Mouse (Mus musculus) telencephalon, adult 2 months (tissue): ENCODE measurements around the gene Cox6a2.
"Not testable (repeated sequence)": the region's sequence is repeated elsewhere in the genome, so short reads cannot be mapped to it uniquely, and the experiment has no call there.

Source experiments
- DNase-seq: peaks from one replicate; pipeline ENCODE4 v3.0.0-alpha.2; 2011; ENCODE audit warnings: low read depth, low spot score

Cox6a2 gene

GRCm38 (mm10) chr7:128235481-128235880 lies 29.3 kb upstream of the Cox6a2 start:
- DNase-seq: no peak

- DNase-seq: no peak
Measured at GRCm38 (mm10) chr7:128234796-128235195, 28.6 kb upstream of the Cox6a2 start.

- DNase-seq: no peak
Measured at GRCm38 (mm10) chr7:128231741-128232140, 25.6 kb upstream of the Cox6a2 start.

- peak; percentile 66 for DNase-seq
Measured at GRCm38 (mm10) chr7:128220936-128221335, 14.7 kb upstream of the Cox6a2 start.

- DNase-seq: no peak
Measured at GRCm38 (mm10) chr7:128219952-128220351, 13.8 kb upstream of the Cox6a2 start.

- no peak for DNase-seq
Measured at GRCm38 (mm10) chr7:128209826-128210225, 3.6 kb upstream of the Cox6a2 start.

GRCm38 (mm10) chr7:128208187-128208586 lies 2.0 kb upstream of the Cox6a2 start:
- DNase-seq: peak; percentile 43

- DNase-seq: no peak
Measured at GRCm38 (mm10) chr7:128205695-128206094, 492 bp downstream of the Cox6a2 start.

GRCm38 (mm10) chr7:128204179-128204578 lies 2.0 kb downstream of the Cox6a2 start:
- DNase-seq: no peak

- no peak for DNase-seq
Measured at GRCm38 (mm10) chr7:128203071-128203470, 3.1 kb downstream of the Cox6a2 start.

- DNase-seq: no peak
Measured at GRCm38 (mm10) chr7:128201607-128202006, 4.6 kb downstream of the Cox6a2 start.

GRCm38 (mm10) chr7:128181691-128182090 lies 24.5 kb downstream of the Cox6a2 start:
- no peak for DNase-seq

GRCm38 (mm10) chr7:128180546-128180945 lies 25.6 kb downstream of the Cox6a2 start:
- DNase-seq: peak; percentile 10

GRCm38 (mm10) chr7:128180126-128180525 lies 26.1 kb downstream of the Cox6a2 start:
- no peak for DNase-seq

- DNase-seq: peak; percentile 89
Measured at GRCm38 (mm10) chr7:128178385-128178784, 27.8 kb downstream of the Cox6a2 start.

GRCm38 (mm10) chr7:128169996-128170395 lies 36.2 kb downstream of the Cox6a2 start:
- DNase-seq: no peak

- no peak for DNase-seq
Measured at GRCm38 (mm10) chr7:128166391-128166790, 39.8 kb downstream of the Cox6a2 start.

- peak; percentile 15 for DNase-seq
Measured at GRCm38 (mm10) chr7:128164001-128164400, 42.2 kb downstream of the Cox6a2 start.

GRCm38 (mm10) chr7:128158688-128159354 lies 47.4 kb downstream of the Cox6a2 start:
- DNase-seq: not testable (repeated sequence)
